Mouse (Mus musculus) layer of hippocampus, adult 11-12 months (tissue): ENCODE measurements at regions not wholly inside any gene's neighbourhood (a gene's known extent, or its start where the extent isn't known, plus 50 kb on each side); places are given as distances from the start of the nearest gene placed in this dataset.

Experiments used
- DNase-seq: peaks from one replicate; pipeline ENCODE4 v3.0.0; 2022; ENCODE audit warnings: low spot score

DNA sequence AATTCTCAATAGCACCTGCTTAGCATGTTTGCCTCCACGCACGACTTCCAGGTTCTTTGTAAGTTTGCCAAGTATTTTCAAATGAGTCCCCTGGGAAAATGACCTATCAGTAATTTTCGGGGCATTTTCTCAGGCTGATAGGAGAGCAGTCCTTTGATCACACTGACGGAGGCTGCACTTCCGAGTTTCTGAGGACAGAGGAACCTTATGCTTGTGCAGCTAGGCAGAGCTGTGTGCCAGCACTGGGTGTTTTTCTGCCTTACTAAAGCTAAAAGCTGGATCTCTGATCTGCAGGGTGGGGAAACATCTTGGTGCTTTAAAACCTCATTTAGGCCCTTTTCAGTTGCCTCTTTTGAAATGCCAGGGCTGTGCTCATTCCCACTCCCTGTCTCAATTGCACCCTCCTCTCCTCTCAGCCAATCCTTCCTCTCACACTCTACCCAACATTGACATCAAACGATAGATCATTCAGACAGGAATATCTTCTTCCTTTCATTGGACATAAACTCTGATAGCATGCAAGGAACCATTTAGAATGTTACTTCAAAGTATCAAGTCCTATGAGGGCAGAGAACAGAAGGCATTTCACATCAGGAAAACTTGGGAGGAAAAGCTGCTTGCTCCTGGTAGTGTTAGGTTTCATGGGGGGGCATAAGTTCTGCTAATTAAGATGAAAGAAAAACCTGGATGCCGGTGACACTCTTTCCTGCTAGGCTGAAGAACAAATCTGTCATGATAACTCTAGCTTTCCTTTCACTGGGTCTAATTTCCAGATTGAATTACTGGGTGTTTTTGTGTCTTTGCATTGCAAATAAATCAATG lies 95.3 kb downstream of the Lurap1l start:
- peak; percentile 4 for DNase-seq

DNA sequence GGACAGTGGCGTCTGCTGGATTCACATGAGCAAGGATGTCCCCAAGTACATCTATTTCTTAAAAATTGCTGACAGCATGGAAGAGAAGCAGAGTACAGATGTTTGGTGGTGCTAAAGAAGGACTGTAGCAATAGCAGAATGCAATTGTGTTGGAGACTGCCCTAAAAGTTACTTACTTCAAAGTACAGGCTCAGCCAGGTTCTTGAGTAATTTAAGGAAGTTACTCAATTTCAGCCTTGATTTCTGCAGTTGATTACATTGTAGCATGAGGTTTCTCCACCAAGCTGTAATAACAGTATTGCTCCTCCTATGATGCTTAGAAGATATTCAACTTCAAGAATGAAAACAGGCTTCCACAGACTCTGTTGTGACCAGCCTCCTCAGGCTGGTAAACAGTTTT lies 96.1 kb downstream of the Lurap1l start:
- DNase-seq: no peak

DNA sequence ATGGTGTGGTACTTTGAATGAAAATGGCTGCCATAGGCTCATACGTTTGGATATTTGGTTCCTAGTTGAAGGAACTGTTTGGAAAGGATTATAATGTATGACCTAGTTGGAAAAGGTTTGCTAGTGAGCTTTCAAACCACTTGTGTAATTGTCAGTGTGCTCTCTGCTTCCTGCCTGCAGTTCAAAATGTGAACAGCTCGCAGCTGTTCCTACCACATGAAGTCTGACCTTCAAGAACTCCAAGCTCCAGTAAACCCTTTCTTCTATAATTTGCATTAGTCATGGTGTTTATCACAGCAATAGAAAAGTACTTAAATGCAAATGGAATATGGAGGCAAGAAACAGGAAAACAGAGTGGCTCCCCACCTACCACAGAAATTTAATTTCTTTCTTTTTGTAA lies 111.4 kb downstream of the Lurap1l start:
- no peak for DNase-seq

DNA sequence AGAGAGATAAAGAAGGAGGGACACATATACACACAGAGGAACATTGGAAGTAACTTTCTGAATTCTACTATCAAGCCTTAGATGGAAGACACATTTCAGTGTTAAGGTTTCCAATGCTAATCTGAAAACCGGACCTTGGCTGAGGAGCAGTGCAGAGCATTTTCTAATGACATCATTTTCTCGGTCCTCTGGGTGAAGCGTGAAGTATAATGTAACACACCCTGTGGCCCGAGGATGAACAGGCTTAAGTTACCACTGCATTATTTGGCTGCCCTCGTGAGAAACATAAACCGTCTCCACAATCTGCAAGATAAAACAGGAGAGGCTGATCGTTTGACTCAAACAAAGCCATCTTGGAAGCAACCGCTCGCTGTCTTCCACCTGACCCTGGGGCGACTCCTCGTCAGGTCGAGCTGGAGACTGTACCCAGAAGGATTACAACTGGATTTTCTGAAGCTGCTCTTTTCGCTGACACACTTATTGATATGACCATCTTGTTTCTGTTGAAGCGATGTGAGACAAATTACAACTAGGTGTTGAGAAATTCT lies 113.1 kb downstream of the Lurap1l start:
- DNase-seq: no peak

DNA sequence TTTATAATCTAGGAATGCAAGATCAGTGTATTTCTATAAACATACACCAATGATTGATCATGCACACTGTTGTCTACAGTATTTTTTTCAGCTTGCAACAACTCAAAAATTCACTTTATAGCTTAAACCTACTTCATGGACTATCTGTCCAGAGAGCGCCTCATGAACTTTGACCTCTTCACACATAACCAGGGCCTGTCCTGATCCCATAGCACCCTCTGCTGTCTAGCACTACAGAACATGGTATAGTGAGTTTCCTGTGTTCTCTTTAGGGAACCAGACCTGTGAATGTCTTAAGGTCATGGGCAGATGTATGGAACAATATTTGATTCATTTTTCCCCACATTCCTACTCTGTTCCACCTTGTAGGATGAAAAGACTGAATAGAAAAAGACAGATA lies 117.1 kb downstream of the Lurap1l start:
- no peak for DNase-seq

DNA sequence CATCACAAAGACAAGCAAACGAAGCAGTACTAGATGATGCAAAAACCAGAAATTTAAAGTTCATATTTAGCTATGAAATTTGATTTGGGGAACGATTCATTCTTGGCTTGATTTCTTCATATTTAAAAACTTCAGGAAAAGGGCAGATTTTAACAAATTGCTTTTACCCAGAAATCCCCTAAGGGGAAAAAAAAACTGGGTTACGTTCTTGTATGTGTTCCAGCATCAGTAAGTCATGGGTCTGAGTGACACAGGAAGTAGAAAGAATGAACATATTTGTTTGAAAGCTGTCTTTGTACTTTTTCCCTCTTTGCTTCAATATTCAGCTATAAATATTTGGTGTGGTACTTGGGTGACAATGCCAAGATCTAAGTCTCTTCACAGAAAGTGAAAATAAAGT lies 120.2 kb downstream of the Lurap1l start:
- no peak for DNase-seq

DNA sequence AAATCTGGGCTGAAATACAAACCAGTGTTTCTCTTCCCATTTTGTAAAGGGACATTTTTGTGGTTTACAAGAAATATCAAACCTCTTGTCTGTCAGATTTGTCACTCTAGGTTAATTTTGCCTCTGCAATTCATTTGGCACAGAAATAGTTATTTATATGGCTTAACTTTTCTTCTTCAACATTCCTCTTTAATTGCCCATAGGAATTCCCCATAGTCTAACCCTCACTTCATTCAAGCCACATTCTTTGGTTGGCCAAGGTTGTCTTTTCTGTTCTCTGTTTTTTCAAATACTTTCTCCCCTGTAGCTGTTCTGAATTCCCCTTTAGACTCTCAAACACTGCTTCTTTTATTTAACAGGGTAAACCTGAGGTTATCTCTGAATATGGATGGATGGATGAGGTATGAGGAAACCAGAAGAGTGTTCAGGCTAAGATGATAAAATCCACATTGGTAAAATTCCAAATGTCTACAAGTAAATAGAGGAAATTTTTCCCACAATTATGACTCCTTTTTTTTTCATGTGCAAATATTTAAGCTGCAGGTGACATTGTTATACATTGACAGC lies 127.0 kb downstream of the Lurap1l start:
- no peak for DNase-seq

DNA sequence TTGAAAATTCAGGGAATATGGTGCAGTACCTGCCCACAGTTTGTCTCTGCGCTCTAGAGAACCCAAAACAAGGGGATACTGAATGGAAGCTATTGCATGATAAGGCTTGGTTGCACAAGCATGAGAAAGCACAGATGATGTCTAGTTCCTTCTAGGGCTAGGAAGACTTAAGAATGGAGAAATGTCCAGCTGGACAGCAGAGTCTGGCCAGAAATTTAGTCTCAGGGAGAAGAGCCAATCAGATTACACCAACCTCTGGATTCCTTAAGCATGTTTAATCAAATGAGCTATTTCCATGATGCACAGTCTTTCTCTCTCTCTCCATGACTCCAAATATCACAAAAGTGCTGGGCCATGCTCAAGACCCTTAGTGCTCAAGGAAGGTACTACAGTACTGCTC lies 147.8 kb downstream of the Lurap1l start:
- DNase-seq: no peak

DNA sequence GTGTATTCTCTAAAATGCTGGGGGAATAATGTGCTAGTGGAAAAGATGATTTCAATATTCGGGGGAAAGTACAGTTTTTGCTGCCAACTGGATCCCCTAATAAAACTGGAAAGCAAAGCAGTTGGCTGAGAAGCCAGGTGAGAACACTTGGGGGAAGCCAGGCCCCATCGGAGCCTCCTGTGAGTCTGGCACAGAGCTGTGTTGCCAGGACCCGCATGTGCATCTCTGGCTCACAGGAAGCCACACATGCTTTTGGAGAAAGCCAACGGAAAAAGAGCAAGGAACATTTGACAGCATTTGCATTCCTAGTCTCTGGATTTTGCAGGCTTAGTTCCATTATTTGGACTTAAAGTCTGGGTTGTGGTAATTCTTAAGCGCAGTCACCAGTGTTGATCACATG lies 148.4 kb downstream of the Lurap1l start:
- DNase-seq: no peak

DNA sequence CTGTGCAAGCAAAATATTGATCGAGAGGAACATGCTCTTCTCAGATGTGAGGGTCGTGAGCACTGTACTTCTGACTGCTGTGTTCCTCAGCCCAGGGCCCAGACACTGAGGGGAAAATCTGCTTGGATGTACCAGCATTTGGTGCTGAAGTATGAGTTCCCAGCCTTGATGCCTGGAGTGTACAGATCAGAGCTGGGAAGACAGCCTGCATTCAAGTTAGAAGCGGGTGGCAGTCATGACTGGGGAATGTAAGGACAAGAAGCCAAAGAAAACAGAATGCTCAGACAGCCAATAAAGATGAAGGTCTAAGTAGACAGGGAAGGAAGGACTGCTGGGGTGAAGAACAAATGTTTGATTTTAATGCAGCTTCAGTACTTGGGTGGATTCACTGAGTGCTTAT lies 148.9 kb downstream of the Lurap1l start:
- no peak for DNase-seq

DNA sequence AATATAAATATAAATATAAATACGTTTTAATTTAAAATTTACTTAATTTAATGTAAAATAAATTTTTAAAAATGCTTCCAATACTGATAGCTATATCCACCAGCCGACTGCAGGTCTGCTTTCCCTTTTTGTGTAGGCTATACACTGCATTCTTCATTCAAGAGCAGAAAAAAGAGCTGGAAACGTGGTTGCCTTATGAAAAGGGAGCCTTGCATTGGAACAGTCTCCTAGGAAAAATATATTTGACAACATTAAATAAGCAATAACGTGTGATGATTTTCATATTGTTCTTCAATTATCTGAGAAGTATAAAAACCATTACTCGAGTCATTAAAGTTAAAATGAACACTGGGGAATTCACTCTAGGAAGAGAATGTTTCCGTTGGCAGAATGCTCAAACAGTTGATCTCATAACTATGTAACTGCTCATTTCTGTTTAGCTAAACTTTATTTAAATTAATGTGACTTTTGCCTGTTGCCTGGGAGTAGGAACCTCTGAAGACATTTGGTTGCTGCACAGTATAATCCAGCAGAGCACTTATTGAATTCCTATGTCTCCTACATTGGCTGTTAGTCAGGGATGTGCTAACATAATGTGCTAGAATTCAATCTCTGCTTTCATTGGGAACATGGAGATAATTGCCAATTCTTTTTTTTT lies 172.0 kb downstream of the Lurap1l start:
- DNase-seq: no peak

DNA sequence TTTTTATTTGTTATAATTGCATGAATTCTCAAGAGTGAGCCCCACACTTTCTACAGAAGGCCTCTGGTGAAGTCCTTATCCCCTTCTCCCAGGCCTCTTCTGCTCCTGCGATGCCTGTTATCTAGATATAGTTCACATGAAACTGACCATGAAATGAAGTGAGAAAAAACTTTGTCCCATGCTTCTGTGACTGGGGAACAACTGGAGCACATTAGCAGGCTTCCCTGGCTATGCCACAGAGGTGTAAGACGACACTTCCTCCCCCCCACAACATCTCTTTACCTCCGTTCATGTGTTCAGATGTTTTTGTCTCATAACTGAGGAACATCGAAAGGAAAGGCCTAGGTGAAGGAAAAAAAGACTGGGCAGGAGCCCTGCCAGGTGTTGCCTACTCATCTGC lies 174.7 kb downstream of the Lurap1l start:
- DNase-seq: no peak

DNA sequence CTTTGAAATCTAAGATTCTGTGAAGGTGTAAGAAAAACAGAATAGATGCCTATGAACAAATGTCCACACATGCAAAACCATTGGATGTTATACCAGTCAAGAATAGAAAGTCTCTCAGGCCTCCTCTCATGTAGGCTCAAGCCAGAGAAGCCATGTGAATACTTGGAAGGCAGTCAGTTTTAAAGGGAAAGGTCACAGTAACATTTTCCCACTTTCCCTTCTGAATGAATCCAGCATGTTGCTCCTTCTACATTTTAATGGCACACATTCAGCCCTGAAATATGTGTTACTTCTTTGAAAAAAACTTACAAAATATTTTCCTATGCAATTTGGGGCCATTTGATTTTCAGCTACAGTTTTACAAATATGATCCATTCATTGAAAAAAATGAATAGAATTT lies 186.1 kb downstream of the Lurap1l start:
- no peak for DNase-seq

DNA sequence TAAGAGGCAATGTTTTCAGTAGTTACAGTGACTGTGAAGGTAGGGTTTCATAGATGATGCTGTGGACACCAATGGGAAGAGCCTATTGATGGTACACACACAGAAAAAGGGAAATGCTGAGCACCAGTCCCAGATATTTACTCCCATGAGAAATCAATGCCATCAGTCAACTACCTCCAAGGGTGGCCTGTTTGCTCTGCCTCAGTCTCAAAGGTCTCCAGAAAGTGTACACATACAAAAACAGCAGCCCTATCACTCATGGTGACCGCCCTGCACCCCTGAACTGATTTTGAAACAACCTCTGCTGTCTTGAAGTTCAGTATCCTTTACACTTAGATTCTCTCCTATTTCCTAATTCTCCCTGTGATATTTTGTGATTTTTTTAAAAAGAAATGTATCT lies 187.2 kb downstream of the Lurap1l start:
- no peak for DNase-seq

DNA sequence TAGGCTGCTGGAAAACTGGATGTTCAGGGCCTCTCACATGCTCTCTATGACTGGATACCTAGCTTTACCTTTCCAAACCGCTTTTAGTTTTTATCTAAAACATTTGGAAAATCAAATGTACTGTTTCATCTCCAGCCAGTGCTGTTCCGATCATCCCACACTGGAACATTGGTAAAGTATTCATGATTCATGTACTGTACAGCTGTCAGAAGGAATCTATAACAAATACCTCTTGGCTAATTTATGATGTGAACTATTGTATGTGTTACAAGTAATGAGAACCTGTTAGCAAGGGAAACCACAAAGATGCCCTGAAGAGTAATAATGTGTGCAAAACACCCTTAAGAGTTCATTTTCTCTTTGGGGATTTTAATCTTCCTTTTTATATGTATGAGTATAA lies 190.6 kb downstream of the Lurap1l start:
- DNase-seq: no peak

DNA sequence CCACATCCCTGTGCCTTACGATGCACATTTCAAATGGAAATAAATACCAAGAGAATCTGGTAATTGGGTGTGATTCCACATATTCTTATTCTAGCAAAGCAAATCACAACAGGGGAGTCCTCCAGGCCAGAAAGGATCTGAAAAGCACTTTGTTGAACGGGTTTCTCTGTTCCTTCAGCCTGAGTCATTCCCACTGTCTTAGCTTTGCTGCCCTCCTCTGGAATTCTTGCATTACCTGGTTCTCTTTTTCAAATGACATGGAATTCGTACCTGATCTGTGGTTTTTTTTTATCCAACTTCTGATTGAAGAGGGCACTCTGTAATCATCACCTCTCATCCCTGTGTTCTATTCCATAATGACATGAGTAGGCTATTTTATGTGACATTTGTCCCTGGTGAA lies 200.9 kb downstream of the Lurap1l start:
- DNase-seq: peak; percentile 29

DNA sequence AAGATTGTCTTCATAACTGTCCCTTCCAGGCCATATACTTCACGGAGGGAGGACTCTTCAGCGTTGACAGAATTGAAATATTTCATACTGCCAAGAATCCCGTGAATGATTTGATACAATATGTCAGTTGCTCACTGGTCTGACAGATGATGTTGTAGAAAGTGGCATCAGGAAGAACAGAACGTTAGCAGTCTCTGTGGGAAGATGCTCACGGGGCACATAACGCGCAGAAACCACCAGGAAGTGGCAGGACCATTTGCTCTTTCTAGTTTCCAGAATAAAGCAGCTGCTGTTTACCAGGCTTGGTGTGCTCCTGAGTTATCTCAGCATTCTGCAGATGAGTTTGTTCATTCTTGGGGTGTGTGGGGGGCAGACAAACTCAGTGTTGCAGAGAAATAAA lies 206.0 kb downstream of the Lurap1l start:
- peak; percentile 46 for DNase-seq

DNA sequence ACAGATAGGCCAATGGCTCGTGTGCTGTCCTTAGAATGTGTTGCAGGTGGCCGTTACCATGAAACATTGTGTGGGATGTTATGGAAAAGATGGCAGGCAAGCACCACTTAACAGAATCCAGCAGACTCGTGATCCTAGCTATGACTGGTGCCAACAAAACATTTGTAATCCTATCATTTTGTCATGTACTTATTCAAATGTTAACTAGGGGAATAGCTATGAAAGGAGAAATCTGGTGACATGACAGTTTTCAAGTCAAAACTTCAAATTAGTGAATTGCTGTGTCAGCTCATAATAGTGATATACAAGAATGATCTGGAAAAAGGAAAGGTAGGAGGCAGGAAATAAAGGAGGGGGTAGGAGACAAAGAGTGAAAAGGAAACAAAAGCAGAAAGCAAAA lies 213.7 kb downstream of the Lurap1l start:
- peak; percentile 9 for DNase-seq

DNA sequence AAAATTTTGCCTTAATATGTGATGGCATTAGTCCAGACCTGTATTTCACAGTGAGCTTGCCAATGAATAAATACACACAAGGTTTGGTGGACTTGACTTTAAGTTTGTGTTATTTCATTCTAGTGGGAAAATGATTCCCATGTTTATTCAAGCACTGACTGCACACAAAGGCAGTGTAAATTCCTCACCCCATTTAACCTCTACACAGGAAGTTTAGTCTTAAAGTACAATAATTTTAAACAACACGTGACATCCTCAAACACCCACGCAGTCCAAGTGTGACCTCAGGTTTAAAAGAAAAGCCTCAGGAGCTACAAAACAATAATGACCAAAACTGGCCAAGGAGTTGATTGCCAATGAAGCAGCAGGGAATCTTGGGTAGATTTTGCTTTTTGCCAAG lies 219.4 kb downstream of the Lurap1l start:
- DNase-seq: no peak

DNA sequence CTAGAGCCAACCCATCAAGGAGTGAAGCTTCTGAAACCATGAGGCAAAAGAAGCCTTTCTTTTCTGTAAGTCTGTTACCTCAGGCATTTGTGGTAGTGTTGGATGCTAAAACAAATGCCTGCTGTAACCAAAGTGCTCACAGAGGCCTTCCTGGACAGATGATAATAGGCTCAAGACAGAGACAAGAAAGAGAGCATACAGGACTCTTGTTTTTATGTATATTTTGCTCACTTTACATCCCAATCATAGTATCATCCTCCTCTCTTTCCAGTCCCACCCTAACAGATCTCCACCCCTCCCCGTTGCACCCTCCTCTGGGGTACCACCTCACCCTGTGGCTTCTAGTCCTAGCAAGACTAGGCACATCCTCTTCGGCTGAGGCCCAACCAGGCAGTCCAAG lies 262.7 kb downstream of the Lurap1l start:
- DNase-seq: no peak

DNA sequence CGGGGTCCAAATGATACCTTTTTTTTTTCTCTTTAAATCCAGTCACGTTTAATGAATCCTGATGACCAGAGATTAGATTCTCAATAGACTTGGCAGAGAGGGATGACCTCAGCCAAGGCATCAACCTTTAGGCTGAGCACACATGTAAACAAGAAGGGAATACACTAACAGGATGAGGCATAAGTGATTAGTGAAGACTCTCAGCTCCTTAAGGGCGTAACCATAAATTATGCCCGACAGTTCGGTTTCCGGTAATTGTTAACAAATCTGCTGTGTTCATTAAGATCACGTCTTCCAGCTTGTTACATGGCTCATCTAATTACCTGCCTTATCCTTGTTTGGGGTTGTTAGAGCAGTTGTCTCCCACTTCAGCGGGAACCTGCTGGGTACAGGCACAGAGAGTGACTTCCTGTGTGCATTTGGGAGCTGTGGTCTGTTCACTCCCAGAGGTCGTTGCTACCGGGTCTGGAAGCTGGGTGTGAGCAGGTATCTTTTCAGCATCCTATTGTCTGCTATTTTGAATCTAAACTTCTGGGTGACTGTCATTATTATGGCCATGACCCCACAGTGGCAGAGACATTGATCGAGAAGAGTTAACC lies 265.1 kb downstream of the Mpdz start:
- no peak for DNase-seq

DNA sequence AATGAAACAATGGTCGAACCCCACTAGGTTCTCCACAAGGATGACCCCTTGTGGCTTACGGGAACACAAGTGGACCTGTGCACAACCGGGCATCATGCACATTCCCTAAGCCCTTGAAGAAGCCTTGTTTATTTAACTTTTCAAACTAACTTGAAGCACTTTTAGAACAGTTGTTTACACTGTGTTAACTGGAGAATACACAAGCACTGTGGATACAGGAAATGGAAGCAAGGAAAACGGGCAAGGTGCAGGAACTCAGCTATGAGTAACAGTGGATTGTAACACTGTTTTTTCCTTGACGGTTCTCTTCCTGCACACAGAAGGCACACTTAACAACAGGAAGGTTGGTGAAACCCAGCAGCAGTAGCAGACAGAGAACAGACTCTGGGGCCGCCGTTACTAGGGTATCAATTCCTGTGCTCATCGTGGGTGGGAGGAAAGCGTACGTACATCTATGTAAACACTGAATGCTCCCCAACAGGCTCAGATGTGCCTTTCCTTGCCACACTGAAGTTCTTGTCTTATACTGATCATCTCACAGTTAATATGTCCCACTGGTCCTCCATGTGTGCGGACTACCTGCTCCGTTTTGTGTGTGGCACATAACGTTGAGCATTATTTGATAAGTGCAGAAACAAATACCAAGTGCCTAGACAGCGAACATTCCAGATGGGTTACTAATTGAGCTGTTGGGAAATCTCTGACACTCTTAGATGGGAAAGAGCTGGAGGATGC lies 264.4 kb downstream of the Mpdz start:
- DNase-seq: no peak
